In the genomic region with DNA sequence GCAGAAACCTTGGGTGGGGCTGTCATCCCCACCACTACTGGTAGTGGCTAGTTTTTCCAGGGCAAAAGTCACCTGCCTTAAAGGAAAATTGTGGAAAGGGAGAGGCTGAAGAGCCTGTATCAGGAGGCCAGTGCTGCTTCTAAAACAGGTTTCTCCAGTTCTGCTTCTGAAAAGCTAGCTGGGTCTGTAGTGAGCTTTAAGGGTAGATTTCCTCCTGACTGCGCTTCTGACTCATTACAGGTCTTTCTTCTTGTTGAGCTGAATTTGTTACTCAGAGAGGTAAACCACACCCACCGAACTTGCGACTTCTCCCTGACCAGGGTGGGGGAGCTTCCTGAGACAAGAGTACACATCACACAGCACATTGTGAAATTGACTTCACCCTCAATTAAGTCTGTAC, we compare ENCODE assay signal across 10 mouse cellular contexts. TPM values are rescaled to one million over a fixed set of nuclear protein-coding genes. Genes with fewer than 3 reads are reported as not detected.
DNase-seq lines count a peak whose midpoint lies in the region; ATAC-seq and TF ChIP-seq lines count a peak whose summit lies in the region.
"Had no signal": no experiment of that assay in that cellular context is flagged by ENCODE, and none has a peak within 500 bp of the region (broad histone marks: within the 10 kb centered on the region; RNA-seq: fewer than 3 reads in every experiment).

No protein-coding gene starts in this region.

- peak overlapping the region; percentile 85 for H3K27ac ChIP-seq in spleen, adult 2 months (ENCODE audit: insufficient read depth, low read length)
- H3K27ac ChIP-seq in embryonic facial prominence, embryonic 13.5 days: 0 out of 2 replicates have a peak overlapping the region, but pooled peaks have one; percentile 28
- H3K27ac ChIP-seq: hindbrain, embryonic 15.5 days; liver, embryonic 13.5 days had no signal

- H3K9ac ChIP-seq in embryonic facial prominence, embryonic 13.5 days: no peak overlapping the region
- H3K9ac ChIP-seq: hindbrain, embryonic 15.5 days; liver, embryonic 13.5 days had no signal

- H3K36me3 ChIP-seq in spleen, adult 2 months (ENCODE audit: control insufficient read depth, insufficient read depth, low read length): no peaks in the 10 kb centered on the region
- H3K36me3 ChIP-seq in embryonic facial prominence, embryonic 13.5 days: no peaks in the 10 kb centered on the region
- H3K36me3 ChIP-seq: hindbrain, embryonic 15.5 days; liver, embryonic 13.5 days had no signal

- no peak for ATAC-seq in embryonic facial prominence, embryonic 13.5 days (ENCODE audit: insufficient number of reproducible peaks, insufficient read depth, low FRiP score, low TSS enrichment, low read depth)

- 20% methylated on average over 3 of the region's 3 CpGs for WGBS in spleen, adult 2 months
- WGBS in embryonic facial prominence, embryonic 13.5 days: 43% methylated on average over 3 of the region's 3 CpGs

- no peak for TF ChIP-seq POLR2A in spleen, adult 2 months (IDR thresholded peaks at IDR 0.05; ENCODE audit: low read depth, low read length)

- no peaks in the 10 kb centered on the region for H3K27me3 ChIP-seq in spleen, adult 2 months (ENCODE audit: control insufficient read depth, insufficient read depth, low read length)
- no peaks in the 10 kb centered on the region for H3K27me3 ChIP-seq in embryonic facial prominence, embryonic 13.5 days
- H3K27me3 ChIP-seq: hindbrain, embryonic 15.5 days; liver, embryonic 13.5 days had no signal

- peak; percentile 26 to 61 for DNase-seq in spleen, adult 2 months (ENCODE audit: low read depth in 1 of 2, low spot score in 2 of 2)
- no peak for DNase-seq in spleen, adult 12 weeks (ENCODE audit: low spot score)
- DNase-seq in lung, postnatal 36 days: peak; percentile 73
- peak; percentile 50 for DNase-seq in thymus, postnatal 4 days
- DNase-seq in layer of hippocampus, postnatal 25 days (ENCODE audit: extremely low spot score in 1 of 2, low spot score in 1 of 2): no peak
- no peak for DNase-seq in cerebellum, adult 11-12 months
- no peak for DNase-seq in heart, adult 8-10 months (ENCODE audit: low spot score)
- DNase-seq: liver, embryonic 13.5 days had no signal

- no peak overlapping the region for H3K4me3 ChIP-seq in spleen, adult 2 months (ENCODE audit: extremely low read depth, insufficient read depth, insufficient read length)
- H3K4me3 ChIP-seq in embryonic facial prominence, embryonic 13.5 days: no peak overlapping the region
- H3K4me3 ChIP-seq: hindbrain, embryonic 15.5 days; liver, embryonic 13.5 days had no signal

- no peaks in the 10 kb centered on the region for H3K9me3 ChIP-seq in embryonic facial prominence, embryonic 13.5 days
- H3K9me3 ChIP-seq: hindbrain, embryonic 15.5 days; liver, embryonic 13.5 days had no signal

- H3K4me1 ChIP-seq in spleen, adult 2 months (ENCODE audit: control insufficient read depth, insufficient read depth, insufficient read length): peaks cover 12% of the 10 kb centered on the region; the same call in 1 of the 2 replicates
- no peaks in the 10 kb centered on the region for H3K4me1 ChIP-seq in embryonic facial prominence, embryonic 13.5 days
- H3K4me1 ChIP-seq: hindbrain, embryonic 15.5 days had no signal

- H3K4me2 ChIP-seq in embryonic facial prominence, embryonic 13.5 days: no peak overlapping the region
- H3K4me2 ChIP-seq: hindbrain, embryonic 15.5 days; liver, embryonic 13.5 days had no signal

- TF ChIP-seq CTCF in spleen, adult 2 months (IDR thresholded peaks at IDR 0.05; ENCODE audit: extremely low read depth, insufficient read depth, insufficient read length, insufficient replicate concordance): no peak

RNA-seq across cellular contexts. Expression of gene Atp11b, which starts 33.1 kb away (rescaled TPM):
- 13.1 and 16.2 TPM in 2 replicates for polyA plus RNA-seq in spleen, adult 2 months (2012; rRNA removed)
- polyA plus RNA-seq in embryonic facial prominence, embryonic 13.5 days (2015; fragmentation: Nextera tagmentation; extraction: Ambion mirVana): 31.2 and 33.9 TPM in 2 replicates
- 10 to 100 TPM; 74.2 to 89.9 TPM for total RNA-seq in layer of hippocampus, postnatal 25 days (2021)
- total RNA-seq in heart, adult 8-10 months (2022): 10 to 100 TPM; 20.4 to 26.0 (median 20.6) TPM

Comparison
In these comparisons a context has a peak if more than half of its experiments do, and no peak if none do; other contexts are left out.
1. DNase-seq: peak in spleen, adult 2 months (2 of 2), lung, postnatal 36 days (single experiment) and thymus, postnatal 4 days (single experiment); none in spleen, adult 12 weeks (single experiment), layer of hippocampus, postnatal 25 days (0 of 2), cerebellum, adult 11-12 months (single experiment) and heart, adult 8-10 months (single experiment).